Mouse (Mus musculus): Measurements from ENCODE around the gene Gna14. TPM values are rescaled to one million over a fixed set of nuclear protein-coding genes. Genes with fewer than 3 reads are reported as not detected.

Gna14 gene
- polyA plus RNA-seq, 1 experiment from 2014 or later = 0.66 TPM

- Histone ChIP-seq H3K4me1 (ENCODE audit: control insufficient read depth, insufficient read depth, low read length) (no peaks in the 10 kb centered on the region), H3K36me3 (ENCODE audit: control insufficient read depth, insufficient read depth, low read length) (no peaks in the 10 kb centered on the region), H3K9ac (replicated peaks; ENCODE audit: low read depth, low read length) (no peak overlapping the region), H3K27ac (ENCODE audit: low read depth, low read length) (no peak overlapping the region), H3K27me3 (ENCODE audit: control insufficient read depth, insufficient read depth, low read length) (no peaks in the 10 kb centered on the region), H3K9me3 (ENCODE audit: control insufficient read depth, low read length) (no peaks in the 10 kb centered on the region), H3K4me2 (ENCODE audit: low read depth, low read length) (no peak overlapping the region), H3K4me3 (ENCODE audit: low read depth, low read length) (no peak overlapping the region)
- no peak for ATAC-seq (ENCODE audit: low read depth)
- 94% methylated on average over 6 of the region's 6 CpGs for WGBS
Observed at GRCm38 (mm10) chr19:16607634-16608033, 172.1 kb downstream of the Gna14 start.

- H3K9me3 ChIP-seq (ENCODE audit: control insufficient read depth, low read length) = no peaks in the 10 kb centered on the region
- no peaks in the 10 kb centered on the region for H3K27me3 ChIP-seq (ENCODE audit: control insufficient read depth, insufficient read depth, low read length)
- H3K4me2 ChIP-seq (ENCODE audit: low read depth, low read length) = no peak overlapping the region
- WGBS = 88% methylated on average over 4 of the region's 4 CpGs
- H3K4me1 ChIP-seq (ENCODE audit: control insufficient read depth, insufficient read depth, low read length) = no peaks in the 10 kb centered on the region
- no peaks in the 10 kb centered on the region for H3K36me3 ChIP-seq (ENCODE audit: control insufficient read depth, insufficient read depth, low read length)
- no peak overlapping the region for H3K9ac ChIP-seq (replicated peaks; ENCODE audit: low read depth, low read length)
- no peak for ATAC-seq (ENCODE audit: low read depth)
- H3K27ac ChIP-seq (ENCODE audit: low read depth, low read length) = no peak overlapping the region
- no peak overlapping the region for H3K4me3 ChIP-seq (ENCODE audit: low read depth, low read length)
Observed at GRCm38 (mm10) chr19:16623154-16623553, 187.6 kb downstream of the Gna14 start.

- Histone ChIP-seq H3K4me3 (ENCODE audit: low read depth, low read length) (no peak overlapping the region), H3K4me1 (ENCODE audit: control insufficient read depth, insufficient read depth, low read length) (no peaks in the 10 kb centered on the region)
- ATAC-seq (ENCODE audit: low read depth) = no peak
Observed at GRCm38 (mm10) chr19:16624994-16625393, 189.4 kb downstream of the Gna14 start.

GRCm38 (mm10) chr19:16625610-16626395, 190.2 kb downstream of the Gna14 start:
- WGBS = 36% methylated on average over 14 of the region's 14 CpGs
- ATAC-seq (ENCODE audit: low read depth) = peak; percentile 49; the same call in 1 of the 2 replicates
- Histone ChIP-seq H3K9ac (replicated peaks; ENCODE audit: low read depth, low read length) (no peak overlapping the region), H3K27me3 (ENCODE audit: control insufficient read depth, insufficient read depth, low read length) (no peaks in the 10 kb centered on the region), H3K4me2 (ENCODE audit: low read depth, low read length) (no peak overlapping the region), H3K36me3 (ENCODE audit: control insufficient read depth, insufficient read depth, low read length) (no peaks in the 10 kb centered on the region), H3K9me3 (ENCODE audit: control insufficient read depth, low read length) (no peaks in the 10 kb centered on the region), H3K4me3 (ENCODE audit: low read depth, low read length) (no peak overlapping the region), H3K27ac (ENCODE audit: low read depth, low read length) (no peak overlapping the region), H3K4me1 (ENCODE audit: control insufficient read depth, insufficient read depth, low read length) (no peaks in the 10 kb centered on the region)

More at GRCm38 (mm10) chr19:16624994-16625393, 189.4 kb downstream of the Gna14 start:
- Histone ChIP-seq H3K4me2 (ENCODE audit: low read depth, low read length) (no peak overlapping the region), H3K27ac (ENCODE audit: low read depth, low read length) (no peak overlapping the region), H3K36me3 (ENCODE audit: control insufficient read depth, insufficient read depth, low read length) (no peaks in the 10 kb centered on the region), H3K27me3 (ENCODE audit: control insufficient read depth, insufficient read depth, low read length) (no peaks in the 10 kb centered on the region), H3K9ac (replicated peaks; ENCODE audit: low read depth, low read length) (no peak overlapping the region), H3K9me3 (ENCODE audit: control insufficient read depth, low read length) (no peaks in the 10 kb centered on the region)

Measured in neural tube, embryonic 14.5 days (tissue).